Mouse (Mus musculus): Measurements from ENCODE around the gene Sos1.

DNA sequence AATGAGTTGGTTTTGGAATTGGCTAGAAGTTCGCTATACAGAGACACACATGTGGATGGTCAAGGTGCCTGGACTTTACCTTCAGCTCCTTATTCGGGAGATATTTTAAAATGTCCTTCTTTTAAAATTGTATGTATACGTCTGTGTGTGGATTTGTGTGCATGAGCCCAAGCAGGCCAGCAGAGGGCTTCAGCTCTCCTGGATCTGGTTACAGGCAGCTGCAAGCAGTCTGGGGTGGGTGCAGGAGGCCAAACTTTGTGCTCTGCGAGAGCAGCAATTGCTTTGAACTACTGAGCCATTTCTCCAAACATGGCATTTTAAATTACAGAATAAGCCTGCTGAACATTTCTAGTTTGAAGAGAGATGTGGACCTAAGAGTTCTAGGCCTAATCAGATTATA is 135.0 kb downstream of the Sos1 start:
- TF ChIP-seq CTCF (IDR thresholded peaks at IDR 0.05; ENCODE audit: low read depth) (peak; percentile 63), EP300 (optimal IDR thresholded peaks at IDR 0.05) (no peak)
